Mouse (Mus musculus) spleen, adult 2 months (tissue): ENCODE measurements around the gene Mn1.

Source experiments
- CTCF ChIP-seq: fragments of 200-500 bp; IDR thresholded peaks from 2 replicates; pipeline ENCODE4 v1.5.1; 2011; ENCODE audit warnings: mild to moderate bottlenecking, inconsistent platforms; ENCODE audit not compliant: insufficient read depth, insufficient read length, insufficient replicate concordance; ENCODE audit errors: extremely low read depth
- POLR2A ChIP-seq: fragments of 200-500 bp; IDR thresholded peaks from 2 replicates; pipeline ENCODE4 v1.6.1; 2011; ENCODE audit warnings: low read depth, low read length, inconsistent platforms

GRCm38 (mm10) chr5:111473425-111473824 lies 56.3 kb downstream of the Mn1 start:
- TF ChIP-seq CTCF (no peak), POLR2A (no peak)
